Mouse (Mus musculus) adrenal gland, adult 18-20 months (tissue): ENCODE data around the gene Sstr4. TPM values are rescaled to one million over a fixed set of nuclear protein-coding genes. Genes with fewer than 3 reads are reported as not detected.

Experiments used
- DNase-seq, 2 experiments: peaks; one replicate each; pipeline ENCODE4 v3.0.0; 2021 to 2022; ENCODE audit warnings: low spot score in 2 of 2
- long read RNA-seq, 2 experiments: library from polyadenylated mRNA; stranded (forward); transcript quantifications; one replicate each; pipeline ENCODE4 v2.0.0; 2021
- total RNA-seq, 2 experiments: library from RNA; stranded (reverse); gene quantifications; 1 replicate in 1 of 2; 2 replicates in 1 of 2; pipeline ENCODE4 v1.2.3; 2021

Sstr4 gene
- under 1 TPM in 1 of 2 experiments, not detected in 1; 0.35 TPM for total RNA-seq
- long read RNA-seq, experiment 1: 0 reads
- long read RNA-seq, experiment 2: 0 reads

- peak; percentile 36 to 40 for DNase-seq
Measured at GRCm38 (mm10) chr2:148395131-148396051, at the start of gene Sstr4. TSS of gene Sstr4 (plus strand) at chr2:148395344.

DNA sequence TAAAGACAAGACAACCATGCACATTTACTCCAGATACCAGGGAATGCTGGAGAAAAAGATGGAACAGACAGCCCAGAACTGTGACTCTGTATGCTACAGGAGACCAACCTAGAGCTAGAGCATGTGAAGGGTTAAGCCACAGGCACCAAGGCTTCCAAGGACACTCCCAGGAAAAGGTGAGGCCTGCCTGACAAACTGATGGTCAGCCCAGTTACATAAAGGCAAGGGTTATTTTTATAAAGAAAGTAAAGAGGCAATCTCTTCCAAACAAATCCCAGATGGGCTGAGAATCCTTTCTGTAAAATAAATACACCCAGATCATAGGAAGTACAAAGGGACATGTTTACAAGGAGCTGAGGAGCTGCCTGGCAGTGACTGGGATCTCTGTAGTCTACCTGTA is 49.8 kb upstream of the Sstr4 start:
- DNase-seq: no peak

- DNase-seq: no peak
Measured at GRCm38 (mm10) chr2:148346976-148347375, 48.2 kb upstream of the Sstr4 start.

GRCm38 (mm10) chr2:148349509-148350307 is 45.4 kb upstream of the Sstr4 start:
- no peak for DNase-seq

DNA sequence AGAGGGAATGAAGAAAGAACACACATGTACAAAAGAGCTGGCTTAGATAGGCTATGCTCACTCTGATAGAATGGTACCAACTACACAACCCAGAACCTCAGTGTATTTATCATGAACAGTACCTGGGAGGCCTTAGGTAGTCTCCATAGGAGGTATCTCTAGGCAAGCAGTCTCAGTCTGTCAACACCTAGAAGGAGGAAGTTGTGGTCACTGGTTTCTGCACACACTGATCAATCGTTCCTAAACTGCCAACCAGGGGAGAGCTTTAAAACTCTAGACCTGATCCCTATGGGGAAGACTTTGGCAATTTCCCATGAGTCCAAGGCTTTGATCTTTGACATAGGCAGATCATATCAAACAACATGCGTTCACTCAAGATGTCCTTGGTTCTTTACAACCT is 44.7 kb upstream of the Sstr4 start:
- no peak for DNase-seq

GRCm38 (mm10) chr2:148352655-148353054 is 42.5 kb upstream of the Sstr4 start:
- no peak for DNase-seq

- no peak for DNase-seq
Measured at GRCm38 (mm10) chr2:148357145-148357544, 38.0 kb upstream of the Sstr4 start.

GRCm38 (mm10) chr2:148364536-148364935 is 30.6 kb upstream of the Sstr4 start:
- no peak for DNase-seq

DNA sequence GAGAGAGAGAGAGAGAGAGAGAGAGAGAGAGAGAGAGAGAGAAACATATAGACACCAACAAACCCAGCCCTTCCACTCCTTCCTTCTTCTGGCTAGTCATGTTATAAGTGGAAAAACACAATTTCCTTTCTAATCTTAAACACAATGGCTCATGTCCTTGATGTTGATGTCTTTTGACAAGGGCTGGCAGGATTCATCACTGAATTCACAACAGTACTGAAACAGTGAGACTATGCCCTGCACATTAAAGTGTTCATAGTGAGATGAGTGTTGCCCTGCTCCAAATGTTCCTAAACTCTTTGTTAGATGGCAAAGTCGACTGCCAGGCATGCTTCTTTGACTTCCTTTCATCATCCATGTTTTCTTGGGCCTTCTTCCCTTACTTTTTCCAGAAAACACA is 29.9 kb upstream of the Sstr4 start:
- DNase-seq: no peak

GRCm38 (mm10) chr2:148371743-148372630 is 23.2 kb upstream of the Sstr4 start:
- DNase-seq: no peak

- no peak for DNase-seq
Measured at GRCm38 (mm10) chr2:148373602-148374071, 21.5 kb upstream of the Sstr4 start.

DNA sequence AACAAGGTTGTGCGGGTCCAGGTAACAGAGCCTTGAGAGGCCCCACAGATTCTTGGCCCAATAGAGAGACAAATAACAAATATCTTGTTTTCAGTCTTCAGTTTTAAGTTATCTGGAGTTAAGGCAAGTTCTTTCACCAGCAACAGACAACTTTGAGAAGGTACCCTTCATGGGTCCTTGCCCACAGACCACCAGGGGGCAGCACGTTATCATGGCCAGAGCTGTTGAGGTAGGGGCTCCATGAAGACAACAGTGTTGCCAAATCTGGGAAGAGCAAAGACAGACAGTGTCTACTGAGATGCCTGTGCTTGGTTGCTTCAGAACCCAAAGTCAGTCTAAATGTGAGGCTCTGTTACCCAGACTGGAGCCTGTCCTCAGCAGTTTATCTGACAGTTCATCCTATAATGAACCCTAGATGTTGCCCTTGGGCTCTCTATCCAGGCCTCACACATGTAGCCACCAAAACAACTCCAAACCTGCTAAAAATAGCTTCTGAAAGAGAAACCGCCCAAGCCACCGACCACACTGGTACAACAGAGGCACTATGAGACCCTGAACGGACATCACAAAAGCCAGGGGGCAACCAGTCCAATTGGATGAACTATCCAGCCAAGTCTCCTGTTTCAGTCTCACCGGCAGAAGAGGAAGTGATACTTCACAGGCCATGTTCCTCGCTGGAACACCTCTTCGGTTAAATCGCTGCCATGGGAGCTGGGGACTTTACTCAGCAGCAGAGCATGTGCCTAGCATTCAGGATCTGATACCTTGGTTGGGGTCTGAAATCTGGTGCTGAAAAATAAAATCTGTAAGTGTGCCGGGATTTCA is 19.6 kb upstream of the Sstr4 start:
- peak; percentile 51 to 66 for DNase-seq

GRCm38 (mm10) chr2:148378817-148379342 is 16.3 kb upstream of the Sstr4 start:
- DNase-seq: no peak

- DNase-seq: no peak
Measured at GRCm38 (mm10) chr2:148379899-148380413, 15.2 kb upstream of the Sstr4 start.

- DNase-seq: no peak
Measured at GRCm38 (mm10) chr2:148381076-148381475, 14.1 kb upstream of the Sstr4 start.

DNA sequence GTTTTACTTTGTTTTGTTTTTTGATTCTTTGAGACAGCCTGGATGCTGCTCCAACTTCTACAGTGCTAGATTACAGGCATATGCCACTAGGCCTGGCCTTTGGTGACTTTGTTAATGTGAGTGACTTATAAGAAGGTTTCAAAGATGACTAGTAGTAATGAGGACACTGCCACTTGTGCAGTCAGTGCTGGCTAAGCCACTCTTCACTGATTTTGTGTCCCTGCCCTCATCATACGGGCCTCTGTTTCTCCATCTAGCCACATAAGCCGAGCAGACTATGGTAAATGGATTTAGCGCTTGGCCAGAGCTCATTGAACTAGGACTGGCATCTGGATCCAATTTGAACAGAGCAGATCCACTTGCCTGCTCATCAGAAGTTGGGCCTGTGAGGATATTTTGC is 8.7 kb upstream of the Sstr4 start:
- DNase-seq: no peak

DNA sequence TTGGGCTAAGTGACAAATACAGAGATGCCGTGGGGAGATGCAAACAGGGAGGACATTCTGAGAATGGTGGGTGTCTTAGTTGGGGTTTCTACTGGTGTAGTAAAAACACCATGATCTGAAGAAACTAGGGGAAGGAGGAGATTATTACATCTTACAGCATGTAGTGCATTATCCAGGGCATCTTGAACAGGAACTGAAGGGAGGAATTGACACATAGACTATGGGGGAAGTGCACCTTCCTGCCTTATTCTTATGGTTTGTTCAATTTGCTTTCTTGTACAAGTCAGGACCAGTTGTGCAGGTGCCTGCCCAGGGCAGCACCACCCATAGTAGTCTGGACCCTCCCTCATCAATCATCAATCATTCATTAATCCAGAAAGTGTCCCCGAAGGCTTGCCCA is 8.2 kb upstream of the Sstr4 start:
- DNase-seq: no peak

DNA sequence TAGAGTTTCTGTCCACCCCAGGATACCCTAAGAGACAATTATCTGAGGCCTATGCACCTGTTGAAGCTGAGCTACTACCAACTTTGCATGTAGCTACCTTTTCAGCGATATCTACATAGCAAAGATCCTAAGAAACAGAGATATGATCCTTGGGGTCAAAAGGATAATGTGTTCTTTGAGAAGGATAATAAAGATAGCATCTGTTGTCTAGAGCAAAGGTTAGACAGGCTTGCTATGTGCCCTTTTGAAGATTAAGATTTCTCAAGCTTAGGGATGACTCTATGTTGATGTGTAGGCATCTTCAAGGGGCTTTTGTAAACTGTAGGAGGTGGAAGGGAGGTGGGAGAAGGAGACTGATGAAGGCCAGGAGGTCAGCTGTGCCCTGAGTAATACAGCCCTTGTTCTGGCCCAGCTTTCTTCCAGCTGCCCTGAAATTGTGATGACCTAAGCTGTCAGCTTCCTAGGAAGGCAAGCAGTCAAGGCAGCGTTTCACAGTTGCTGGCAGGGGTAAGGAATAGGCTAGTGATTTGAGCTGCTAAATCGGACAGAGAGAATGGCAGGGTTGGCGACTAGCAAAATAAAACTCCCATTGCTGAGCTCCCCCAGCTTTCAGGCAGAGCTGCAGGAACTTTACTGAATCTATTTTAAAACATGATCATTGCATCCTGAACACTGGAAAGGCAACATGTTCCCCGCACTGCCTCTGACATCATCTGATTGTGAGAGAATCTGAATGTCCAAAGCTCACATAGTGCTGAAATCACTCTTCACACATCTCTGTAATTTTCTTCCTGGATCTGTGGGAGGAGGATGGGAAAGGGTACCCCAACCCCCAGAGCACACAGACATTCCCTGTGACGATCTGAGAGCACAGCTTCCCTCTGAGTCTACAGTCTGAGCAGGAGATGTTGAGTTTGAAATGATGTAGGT is 7.2 kb upstream of the Sstr4 start:
- DNase-seq: no peak
